ENCODE assay signal across 24 mouse cellular contexts in genomic region chr1:186289117-186289516, GRCm38 (mm10).
DNase-seq lines count a peak whose midpoint lies in the region; TF ChIP-seq lines count a peak whose summit lies in the region.
"Had no signal": no experiment of that assay in that cellular context is flagged by ENCODE, and none has a peak within 500 bp of the region (broad histone marks: within the 10 kb centered on the region; RNA-seq: fewer than 3 reads in every experiment).

No protein-coding gene starts in this region.

- peak; percentile 94 for DNase-seq in 3T3-L1 (ENCODE audit: low read depth, low spot score)
- peak; percentile 84 for DNase-seq in MN1 (ENCODE audit: low spot score)
- DNase-seq in ZHBTc4 (ENCODE audit: low read depth, low spot score): peak; percentile 44
- no peak for DNase-seq in cerebellum, adult 2 months
- DNase-seq in yolk sac, embryonic 10.5 days (ENCODE audit: low spot score): no peak
- no peak for DNase-seq in cerebellum, adult 11-12 months
- DNase-seq: B cell, adult 2 months; cerebellum, adult 11 months; cerebellum, postnatal 10 days; gastrocnemius, adult 2 months; heart, postnatal 4 days; kidney, adult 9 months; kidney, postnatal 10 days; layer of hippocampus, postnatal 36 days; left cerebral cortex, postnatal 4 days; liver, embryonic 13.5 days; lung, adult 2 months; lung, postnatal 10 days; midbrain, embryonic 14.5 days; thymus, postnatal 4 days had no signal

- H3K27ac ChIP-seq in cerebellum, adult 2 months (ENCODE audit: insufficient read depth, low read length): no peak overlapping the region
- H3K27ac ChIP-seq: gastrocnemius, adult 2 months; heart, embryonic 15.5 days; hindbrain, embryonic 14.5 days; liver, embryonic 13.5 days had no signal

- H3K4me1 ChIP-seq in E14TG2a.4 (replicated peaks; ENCODE audit: low read depth, low read length): no peaks in the 10 kb centered on the region
- no peaks in the 10 kb centered on the region for H3K4me1 ChIP-seq in cerebellum, adult 2 months (ENCODE audit: control insufficient read depth, insufficient read depth, low read length)
- H3K4me1 ChIP-seq: heart, embryonic 15.5 days; liver, embryonic 13.5 days had no signal

- TF ChIP-seq CTCF in E14TG2a.4 (conservative IDR thresholded peaks at IDR 0.05; ENCODE audit: low read length): peak; percentile 40
- TF ChIP-seq CTCF in cerebellum, adult 2 months (IDR thresholded peaks at IDR 0.05; ENCODE audit: borderline replicate concordance, insufficient read depth, low read depth, low read length): no peak

- TF ChIP-seq POLR2A in cerebellum, adult 2 months (IDR thresholded peaks at IDR 0.05; ENCODE audit: borderline replicate concordance, insufficient read depth, low read length): no peak

- no peak overlapping the region for H3K4me3 ChIP-seq in E14TG2a.4 (replicated peaks; ENCODE audit: low read length)
- H3K4me3 ChIP-seq in cerebellum, adult 2 months (replicated peaks; ENCODE audit: insufficient read depth, low read depth, low read length): no peak overlapping the region
- H3K4me3 ChIP-seq: erythroblast, embryonic 14.5 days; gastrocnemius, adult 2 months; heart, embryonic 15.5 days; liver, embryonic 13.5 days had no signal

- H3K9me3 ChIP-seq in E14TG2a.4 (ENCODE audit: low read length): no peaks in the 10 kb centered on the region
- H3K9me3 ChIP-seq: heart, embryonic 15.5 days; liver, embryonic 13.5 days had no signal

- no peaks in the 10 kb centered on the region for H3K36me3 ChIP-seq in E14TG2a.4 (ENCODE audit: insufficient read depth, low read length)
- H3K36me3 ChIP-seq: heart, embryonic 15.5 days; liver, embryonic 13.5 days had no signal

- no peaks in the 10 kb centered on the region for H3K27me3 ChIP-seq in E14TG2a.4 (ENCODE audit: insufficient read depth, low read length)
- no peaks in the 10 kb centered on the region for H3K27me3 ChIP-seq in cerebellum, adult 2 months (ENCODE audit: control insufficient read depth, insufficient read depth, low read length)
- H3K27me3 ChIP-seq: heart, embryonic 15.5 days; liver, embryonic 13.5 days had no signal

- 68% methylated on average over 2 of the region's 2 CpGs for WGBS in cerebellum, adult 2 months

Comparison
In these comparisons a context has a peak if more than half of its experiments do, and no peak if none do; other contexts are left out.
1. DNase-seq: peak in 3T3-L1 (single experiment), MN1 (single experiment) and ZHBTc4 (single experiment); none in cerebellum, adult 2 months (0 of 2), yolk sac, embryonic 10.5 days (single experiment) and cerebellum, adult 11-12 months (single experiment).